Mouse (Mus musculus): ENCODE data around the gene Cadm1. TPM values are rescaled to one million over a fixed set of nuclear protein-coding genes. Genes with fewer than 3 reads are reported as not detected.

The Cadm1 gene
- polyA plus RNA-seq, 1 experiment from 2014 or later: 68.4 TPM

GRCm38 (mm10) chr9:47745716-47746115, 215.7 kb downstream of the Cadm1 start:
- WGBS: 88% methylated on average over 7 of the region's 7 CpGs
- H3K27ac ChIP-seq: no peak overlapping the region
- H3K27me3 ChIP-seq (ENCODE audit: insufficient read depth, poor library complexity, severe bottlenecking): no peaks in the 10 kb centered on the region
- H3K4me3 ChIP-seq: no peak overlapping the region
- no peaks in the 10 kb centered on the region for H3K9me3 ChIP-seq
- no peak for DNase-seq (ENCODE audit: low spot score)
- H3K36me3 ChIP-seq: no peaks in the 10 kb centered on the region
- 0 out of 2 replicates have a peak, but pooled peaks cover 6% of the 10 kb centered on the region for H3K4me1 ChIP-seq

DNA sequence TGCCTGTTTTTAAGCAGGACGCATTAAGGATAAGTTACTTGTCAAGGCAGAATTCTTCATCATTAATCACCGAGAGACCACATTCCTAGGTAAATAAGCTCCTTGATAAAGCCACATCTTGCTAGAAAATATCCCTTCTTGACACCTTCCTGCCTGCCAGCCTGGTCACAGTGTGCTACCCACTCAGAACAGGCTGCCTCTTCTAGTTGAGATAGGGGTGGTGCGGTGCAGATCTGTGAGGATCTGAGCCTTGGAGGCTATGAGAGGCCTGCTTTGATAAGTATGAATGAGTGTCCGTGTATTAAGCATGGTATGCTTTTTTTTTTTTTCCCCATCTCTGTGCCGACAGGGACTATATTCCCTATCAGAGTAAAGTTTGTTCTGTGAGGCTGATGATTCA, 219.2 kb downstream of the Cadm1 start:
- Histone ChIP-seq H3K9me3 (no peaks in the 10 kb centered on the region), H3K4me1 (peaks cover 23% of the 10 kb centered on the region), H3K27ac (no peak overlapping the region), H3K36me3 (no peaks in the 10 kb centered on the region), H3K4me3 (no peak overlapping the region), H3K27me3 (ENCODE audit: insufficient read depth, poor library complexity, severe bottlenecking) (no peaks in the 10 kb centered on the region)
- WGBS: 58% methylated on average over 5 of the region's 5 CpGs
- DNase-seq (ENCODE audit: low spot score): no peak

GRCm38 (mm10) chr9:47752516-47752915, 222.5 kb downstream of the Cadm1 start:
- peaks cover 35% of the 10 kb centered on the region for H3K4me1 ChIP-seq
- no peak overlapping the region for H3K4me3 ChIP-seq
- no peaks in the 10 kb centered on the region for H3K27me3 ChIP-seq (ENCODE audit: insufficient read depth, poor library complexity, severe bottlenecking)
- H3K9me3 ChIP-seq: no peaks in the 10 kb centered on the region
- WGBS: 59% methylated on average over 5 of the region's 5 CpGs
- no peak for DNase-seq (ENCODE audit: low spot score)
- H3K36me3 ChIP-seq: no peaks in the 10 kb centered on the region
- H3K27ac ChIP-seq: no peak overlapping the region

DNA sequence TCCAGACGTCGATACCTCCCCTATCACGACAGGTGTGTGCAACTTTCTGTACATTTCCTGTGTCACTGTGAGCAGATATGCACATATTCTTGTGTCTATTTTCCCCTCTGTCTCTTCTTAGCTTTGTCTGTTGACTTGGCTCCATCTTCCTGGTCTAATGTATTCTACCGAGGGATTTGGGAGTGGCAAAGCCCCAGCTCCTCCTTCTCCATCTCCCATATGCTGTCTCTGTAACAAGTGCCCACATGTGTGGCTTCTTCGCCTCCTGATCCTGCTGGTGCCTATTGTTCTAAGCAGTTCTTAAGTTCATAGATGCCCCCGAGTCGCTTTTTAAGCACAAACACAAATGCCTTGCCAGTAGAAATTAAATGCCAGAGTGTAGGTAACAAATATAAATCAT, 223.2 kb downstream of the Cadm1 start:
- DNase-seq (ENCODE audit: low spot score): no peak
- WGBS: 79% methylated on average over 7 of the region's 7 CpGs
- Histone ChIP-seq H3K4me3 (no peak overlapping the region), H3K27me3 (ENCODE audit: insufficient read depth, poor library complexity, severe bottlenecking) (no peaks in the 10 kb centered on the region), H3K36me3 (no peaks in the 10 kb centered on the region), H3K27ac (no peak overlapping the region), H3K9me3 (no peaks in the 10 kb centered on the region), H3K4me1 (peaks cover 35% of the 10 kb centered on the region)

DNA sequence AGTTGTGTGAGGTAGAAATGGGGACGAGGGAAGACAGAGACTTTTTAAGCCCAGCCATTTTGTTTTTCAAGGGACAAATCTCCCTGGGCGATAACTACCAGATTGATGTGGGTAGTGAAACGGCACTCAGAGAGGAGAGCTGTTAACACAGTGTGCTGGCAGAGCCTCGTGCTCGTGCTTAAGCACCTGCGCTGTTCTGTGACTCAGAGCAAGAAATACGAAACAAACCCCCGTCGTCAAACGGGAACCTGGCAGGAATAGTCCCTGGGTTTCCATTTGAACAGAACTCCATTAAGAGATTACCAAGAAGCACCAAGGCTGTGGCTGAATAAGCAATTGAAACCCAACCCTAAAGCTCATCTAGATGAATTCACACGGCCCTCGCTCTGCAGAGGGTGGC, 225.1 kb downstream of the Cadm1 start:
- H3K9me3 ChIP-seq: no peaks in the 10 kb centered on the region
- no peaks in the 10 kb centered on the region for H3K36me3 ChIP-seq
- no peak for DNase-seq (ENCODE audit: low spot score)
- H3K27ac ChIP-seq: no peak overlapping the region
- H3K4me1 ChIP-seq: peaks cover 36% of the 10 kb centered on the region
- H3K4me3 ChIP-seq: no peak overlapping the region
- H3K27me3 ChIP-seq (ENCODE audit: insufficient read depth, poor library complexity, severe bottlenecking): no peaks in the 10 kb centered on the region
- WGBS: 57% methylated on average over 12 of the region's 12 CpGs

- H3K4me3 ChIP-seq: no peak overlapping the region
- WGBS: 89% methylated on average over 2 of the region's 2 CpGs
- no peak overlapping the region for H3K27ac ChIP-seq
- H3K36me3 ChIP-seq: no peaks in the 10 kb centered on the region
- DNase-seq (ENCODE audit: low spot score): no peak
- peaks cover 36% of the 10 kb centered on the region for H3K4me1 ChIP-seq
- H3K9me3 ChIP-seq: no peaks in the 10 kb centered on the region
- H3K27me3 ChIP-seq (ENCODE audit: insufficient read depth, poor library complexity, severe bottlenecking): no peaks in the 10 kb centered on the region
These were observed 227.8 kb downstream of the Cadm1 start for GRCm38 (mm10) chr9:47757798-47758197.

GRCm38 (mm10) chr9:47758320-47758719, 228.3 kb downstream of the Cadm1 start:
- no peak for DNase-seq (ENCODE audit: low spot score)
- no peaks in the 10 kb centered on the region for H3K27me3 ChIP-seq (ENCODE audit: insufficient read depth, poor library complexity, severe bottlenecking)
- 64% methylated on average over 3 of the region's 3 CpGs for WGBS
- H3K9me3 ChIP-seq: no peaks in the 10 kb centered on the region
- no peak overlapping the region for H3K4me3 ChIP-seq
- peaks cover 41% of the 10 kb centered on the region for H3K4me1 ChIP-seq
- no peaks in the 10 kb centered on the region for H3K36me3 ChIP-seq
- no peak overlapping the region for H3K27ac ChIP-seq

DNA sequence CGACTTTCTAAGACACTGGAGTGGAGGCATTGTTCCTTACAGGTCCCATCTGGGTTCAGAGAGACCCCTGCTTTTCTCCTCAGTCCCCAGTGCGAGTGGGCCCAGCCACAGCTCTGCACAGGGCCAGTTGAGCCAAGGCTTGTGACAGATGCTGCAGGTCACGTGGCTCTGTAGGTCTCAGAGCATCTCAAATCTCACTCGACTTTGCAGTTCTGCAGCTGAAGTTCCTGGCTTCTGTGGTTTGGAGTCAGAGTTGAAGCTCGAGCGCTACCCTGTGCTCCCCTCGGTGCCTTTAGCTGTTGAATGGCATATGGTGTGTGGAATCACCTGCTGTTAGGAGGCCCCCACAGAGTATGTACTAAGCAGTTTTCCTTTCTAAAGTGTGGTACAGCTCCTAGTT, 229.8 kb downstream of the Cadm1 start:
- Histone ChIP-seq H3K27me3 (ENCODE audit: insufficient read depth, poor library complexity, severe bottlenecking) (no peaks in the 10 kb centered on the region), H3K27ac (peak overlapping the region; percentile 59; the same call in 1 of the 2 replicates), H3K9me3 (no peaks in the 10 kb centered on the region), H3K4me1 (peaks cover 45% of the 10 kb centered on the region), H3K4me3 (no peak overlapping the region), H3K36me3 (no peaks in the 10 kb centered on the region)
- DNase-seq (ENCODE audit: low spot score): no peak
- WGBS: 71% methylated on average over 7 of the region's 7 CpGs

DNA sequence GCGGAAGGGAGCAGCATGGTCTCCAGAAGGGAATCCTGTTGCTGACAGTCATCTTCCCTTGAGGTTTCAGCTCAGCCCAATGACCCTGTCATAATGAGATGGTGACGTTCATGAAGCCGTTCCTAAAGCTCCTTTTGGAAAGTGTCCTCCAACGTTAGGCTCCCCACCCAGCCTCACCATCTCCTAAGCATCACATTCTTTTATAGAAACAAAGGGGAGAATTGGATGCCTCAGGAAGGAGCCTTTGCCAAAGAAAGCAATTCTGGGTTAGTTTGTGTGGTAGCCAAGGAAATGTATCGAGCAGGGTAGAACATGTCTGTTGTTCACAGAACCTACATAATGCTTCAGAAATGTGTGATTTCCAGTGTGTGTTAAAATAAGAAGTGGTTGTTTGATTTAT, 231.6 kb downstream of the Cadm1 start:
- H3K9me3 ChIP-seq: no peaks in the 10 kb centered on the region
- WGBS: 79% methylated on average over 5 of the region's 5 CpGs
- H3K36me3 ChIP-seq: no peaks in the 10 kb centered on the region
- H3K27ac ChIP-seq: no peak overlapping the region
- no peak overlapping the region for H3K4me3 ChIP-seq
- H3K27me3 ChIP-seq (ENCODE audit: insufficient read depth, poor library complexity, severe bottlenecking): no peaks in the 10 kb centered on the region
- no peak for DNase-seq (ENCODE audit: low spot score)
- H3K4me1 ChIP-seq: peaks cover 44% of the 10 kb centered on the region

GRCm38 (mm10) chr9:47762913-47763312, 232.9 kb downstream of the Cadm1 start:
- H3K36me3 ChIP-seq: no peaks in the 10 kb centered on the region
- H3K9me3 ChIP-seq: no peaks in the 10 kb centered on the region
- H3K27me3 ChIP-seq (ENCODE audit: insufficient read depth, poor library complexity, severe bottlenecking): no peaks in the 10 kb centered on the region
- H3K4me1 ChIP-seq: peaks cover 44% of the 10 kb centered on the region
- 80% methylated on average over 5 of the region's 5 CpGs for WGBS
- H3K27ac ChIP-seq: no peak overlapping the region
- no peak for DNase-seq (ENCODE audit: low spot score)
- no peak overlapping the region for H3K4me3 ChIP-seq

DNA sequence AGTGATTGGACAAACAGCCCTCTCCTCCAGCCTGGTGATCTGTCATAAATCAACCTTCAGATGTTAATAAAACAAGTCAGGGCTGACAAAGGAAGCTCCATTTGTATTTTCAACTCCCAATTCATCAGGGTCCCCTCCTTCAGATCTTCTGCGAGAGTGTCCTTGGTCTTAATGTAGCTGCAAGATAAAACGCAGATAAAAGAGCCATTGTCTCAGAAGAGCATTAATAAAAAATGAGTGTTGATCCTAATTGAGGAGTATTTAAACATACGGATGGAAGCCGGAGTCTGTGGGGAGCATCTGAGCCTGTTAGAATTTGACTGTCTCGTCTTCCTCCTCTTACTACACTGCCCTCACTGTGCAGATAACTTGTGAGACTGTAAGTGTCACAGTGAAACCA, 234.9 kb downstream of the Cadm1 start:
- DNase-seq (ENCODE audit: low spot score): no peak

DNA sequence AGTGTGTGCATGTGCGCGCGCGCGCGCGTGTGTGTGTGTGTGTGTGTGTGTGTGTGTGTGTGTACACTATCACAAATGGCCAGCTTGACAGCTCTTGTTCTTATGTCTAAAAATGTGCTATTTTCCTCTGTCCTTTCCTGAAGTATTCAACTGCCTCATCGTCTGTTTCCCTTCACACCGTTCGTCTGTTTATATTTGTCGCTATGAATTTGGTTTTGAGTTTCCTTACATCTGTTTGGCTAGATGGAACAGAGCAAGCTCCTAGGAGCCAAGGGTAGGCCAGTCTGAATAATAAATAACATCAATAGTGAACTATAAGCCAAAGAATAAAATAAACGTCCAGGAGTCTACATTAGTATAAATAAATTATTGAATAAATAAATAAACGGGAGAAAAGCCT, 235.3 kb downstream of the Cadm1 start:
- 88% methylated on average over 13 of the region's 13 CpGs for WGBS
- H3K27ac ChIP-seq: no peak overlapping the region
- H3K36me3 ChIP-seq: no peaks in the 10 kb centered on the region
- H3K4me1 ChIP-seq: peaks cover 36% of the 10 kb centered on the region
- DNase-seq (ENCODE audit: low spot score): no peak
- H3K9me3 ChIP-seq: no peaks in the 10 kb centered on the region
- H3K27me3 ChIP-seq (ENCODE audit: insufficient read depth, poor library complexity, severe bottlenecking): no peaks in the 10 kb centered on the region
- no peak overlapping the region for H3K4me3 ChIP-seq

More for the DNA sequence above, 234.9 kb downstream of the Cadm1 start:
- Histone ChIP-seq H3K36me3 (no peaks in the 10 kb centered on the region), H3K4me3 (no peak overlapping the region), H3K27me3 (ENCODE audit: insufficient read depth, poor library complexity, severe bottlenecking) (no peaks in the 10 kb centered on the region), H3K27ac (no peak overlapping the region), H3K4me1 (peaks cover 40% of the 10 kb centered on the region), H3K9me3 (no peaks in the 10 kb centered on the region)
- 71% methylated on average over 5 of the region's 5 CpGs for WGBS

GRCm38 (mm10) chr9:47766342-47766741, 236.4 kb downstream of the Cadm1 start:
- Histone ChIP-seq H3K9me3 (no peaks in the 10 kb centered on the region), H3K36me3 (no peaks in the 10 kb centered on the region), H3K27ac (no peak overlapping the region), H3K27me3 (ENCODE audit: insufficient read depth, poor library complexity, severe bottlenecking) (no peaks in the 10 kb centered on the region), H3K4me1 (peaks cover 33% of the 10 kb centered on the region), H3K4me3 (no peak overlapping the region)
- no peak for DNase-seq (ENCODE audit: low spot score)
- WGBS: 80% methylated on average over 10 of the region's 10 CpGs

DNA sequence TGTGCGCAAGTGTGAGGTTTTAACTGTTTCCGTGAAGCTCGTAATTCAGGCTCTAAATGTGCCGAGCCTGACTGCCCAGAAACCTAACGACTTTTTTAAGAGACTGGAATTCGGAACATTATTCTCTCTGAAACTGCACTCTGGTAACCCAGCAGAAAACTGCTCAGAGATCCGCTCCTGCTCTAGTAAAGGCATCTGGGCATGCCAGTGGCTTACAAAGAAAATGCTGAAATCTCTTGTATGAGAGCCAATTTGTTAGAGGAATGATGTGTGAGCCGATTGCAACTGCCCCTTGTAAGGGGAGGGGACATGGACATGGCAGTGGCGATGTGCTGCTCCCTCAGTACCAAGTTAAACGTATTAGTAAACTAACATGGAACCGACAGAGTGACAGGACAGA, 240.9 kb downstream of the Cadm1 start:
- DNase-seq (ENCODE audit: low spot score): no peak
- H3K9me3 ChIP-seq: no peaks in the 10 kb centered on the region
- peak overlapping the region; percentile 36; the same call in 1 of the 2 replicates for H3K27ac ChIP-seq
- H3K27me3 ChIP-seq (ENCODE audit: insufficient read depth, poor library complexity, severe bottlenecking): no peaks in the 10 kb centered on the region
- peaks cover 26% of the 10 kb centered on the region for H3K4me1 ChIP-seq
- no peak overlapping the region for H3K4me3 ChIP-seq
- H3K36me3 ChIP-seq: no peaks in the 10 kb centered on the region
- 66% methylated on average over 11 of the region's 11 CpGs for WGBS

Data from heart, embryonic 10.5 days (tissue).